Mouse (Mus musculus) large intestine, adult 2 months (tissue): ENCODE results near the gene Nup54. TPM values are rescaled to one million over a fixed set of nuclear protein-coding genes. Genes with fewer than 3 reads are reported as not detected.

ENCODE experiments used
- DNase-seq: peaks from one replicate; pipeline ENCODE4 v3.0.0-alpha.2; 2012; ENCODE audit warnings: low read depth, low spot score
- WGBS: fragments of 180-500 bp; shearing (Covaris S2); methylation state at CpG from one replicate; pipeline ENCODE4 v1.1.7; 2018; 5-methylcytosine and 5-hydroxymethylcytosine counted together
- polyA plus RNA-seq: library from polyadenylated mRNA; depleted of rRNA; stranded (reverse); fragments of >200 nt; gene quantifications from 2 replicates; pipeline ENCODE4 v1.2.3, GENCODE M21; 2012

Gene Nup54
- polyA plus RNA-seq, 1 experiment: 11.9 TPM

DNA sequence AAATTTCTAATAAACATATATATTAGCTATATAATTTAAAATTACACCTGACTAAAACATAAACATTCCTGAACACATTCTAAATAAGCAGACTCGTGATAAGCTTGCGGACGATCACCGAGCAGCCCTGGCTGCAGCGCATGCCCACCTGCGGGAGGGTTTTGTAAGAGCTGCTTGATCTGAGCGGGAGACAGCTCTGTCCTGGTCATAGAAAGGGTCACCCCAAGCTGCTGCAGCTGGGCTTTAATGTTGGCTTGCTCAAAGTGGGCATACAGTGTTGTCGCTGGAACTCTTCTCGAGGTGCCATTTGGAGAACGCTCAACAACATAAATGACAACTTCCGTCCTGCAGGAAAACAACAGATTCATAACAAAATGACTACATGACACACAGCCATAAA is 10.9 kb downstream of the Nup54 start:
- 91% methylated on average over 11 of the region's 11 CpGs for WGBS
- DNase-seq: no peak

DNA sequence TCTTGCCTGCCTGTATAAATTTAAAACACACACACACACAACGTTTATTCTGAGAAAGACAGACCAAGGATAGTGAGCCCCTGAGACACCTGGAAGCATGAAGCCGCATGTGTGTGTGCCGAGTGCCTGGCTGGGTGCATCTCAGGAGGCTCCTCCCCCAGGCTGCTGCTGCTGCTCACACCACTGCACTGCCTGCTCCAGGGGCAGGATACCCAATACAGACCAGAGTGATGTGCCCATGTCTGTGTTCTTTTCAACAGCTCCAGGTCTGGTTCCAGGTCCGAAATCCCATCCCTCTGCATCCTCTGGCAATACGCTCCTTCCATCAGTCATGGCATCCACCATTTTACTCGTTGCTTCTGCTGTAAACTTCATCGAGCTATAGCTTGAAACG is 21.0 kb downstream of the Nup54 start:
- 82% methylated on average over 8 of the region's 8 CpGs for WGBS
- no peak for DNase-seq

DNA sequence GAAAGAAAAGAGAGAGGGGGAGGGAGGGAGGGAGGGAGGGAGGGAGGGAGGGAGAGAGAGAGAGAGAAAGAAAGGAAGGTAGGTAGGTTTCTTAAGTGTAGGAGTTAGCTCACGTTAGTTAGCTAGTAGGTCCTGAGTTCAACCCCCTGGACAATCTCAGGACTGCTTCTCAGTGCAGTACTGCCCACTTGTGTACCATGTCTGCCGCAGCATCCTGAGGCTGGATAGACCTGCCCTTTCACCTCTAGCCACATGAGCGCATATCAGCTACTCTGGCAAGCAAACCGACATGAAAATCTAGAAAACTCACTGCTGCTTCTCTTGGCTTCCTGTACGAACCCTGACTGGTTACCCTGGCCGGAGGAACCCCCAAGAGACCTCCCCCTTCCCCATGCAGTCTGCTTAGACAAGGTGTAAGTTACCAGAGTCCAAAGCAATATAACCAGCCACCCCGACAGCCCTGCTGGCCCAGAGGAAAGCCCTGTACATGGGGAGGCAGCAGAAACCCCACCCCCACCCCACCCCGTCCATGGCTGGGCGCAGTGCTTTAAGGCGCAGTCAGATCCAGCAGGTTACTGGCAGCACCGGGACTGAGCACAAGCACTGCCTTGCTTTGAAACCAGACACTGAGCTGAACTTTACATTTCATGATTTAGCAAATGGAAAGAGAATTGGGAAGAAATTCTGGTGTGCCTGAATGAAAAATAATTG is 21.6 kb downstream of the Nup54 start:
- no peak for DNase-seq
- whole genome bisulfite sequencing: 87% methylated on average over 11 of the region's 11 CpGs

DNA sequence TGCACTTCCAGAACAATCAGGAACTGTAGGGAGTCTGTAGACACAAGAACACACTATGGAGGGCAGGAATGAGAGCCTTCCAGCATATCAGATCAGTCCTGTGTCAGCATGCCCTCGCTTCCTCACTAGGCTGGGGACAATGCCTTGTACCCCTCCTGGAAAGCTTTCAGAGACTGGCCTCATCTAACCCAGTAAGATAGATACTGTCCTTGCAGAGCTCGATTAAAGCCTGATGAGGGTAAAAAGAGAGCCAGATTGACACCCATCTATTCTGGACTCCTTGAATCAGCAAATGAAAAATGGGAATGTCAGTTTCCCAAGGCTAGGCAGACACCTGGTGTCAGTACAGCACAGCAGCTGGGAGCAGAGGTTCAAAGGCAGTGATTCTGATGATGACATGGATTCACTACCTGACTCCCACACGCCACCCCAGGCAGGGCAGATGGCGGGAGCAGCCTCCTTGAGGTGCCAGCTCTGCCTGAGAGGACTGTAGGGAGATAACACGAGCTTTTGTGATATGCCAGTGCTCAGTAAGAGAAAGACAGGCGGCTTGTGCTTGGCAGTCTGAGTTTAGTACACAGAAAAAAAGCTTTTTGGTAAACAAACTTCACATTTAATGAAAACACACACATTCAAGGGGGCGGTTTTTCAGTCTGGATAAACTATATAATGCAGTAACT is 23.4 kb downstream of the Nup54 start:
- 63% methylated on average over 7 of the region's 7 CpGs for WGBS
- no peak for DNase-seq

DNA sequence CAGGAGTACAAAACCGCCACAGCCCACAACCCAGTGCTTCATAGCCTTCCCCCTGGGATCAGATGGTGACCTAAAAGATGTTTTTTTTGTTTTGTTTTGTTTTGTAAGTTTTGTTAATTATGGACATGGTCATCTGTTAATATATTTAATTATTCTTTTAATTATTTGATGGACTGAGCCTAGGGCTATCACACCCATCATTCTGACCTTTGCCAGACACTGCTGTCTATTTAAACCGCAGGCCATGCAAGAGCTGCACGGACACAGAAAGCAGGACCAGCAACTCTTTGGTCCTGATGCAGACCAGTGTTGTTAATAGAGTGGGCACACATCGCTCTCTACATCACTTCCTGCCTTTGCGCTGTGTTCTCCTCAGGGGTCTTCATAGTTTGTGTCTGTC is 24.5 kb downstream of the Nup54 start:
- DNase-seq: no peak
- WGBS: 94% methylated on average over 5 of the region's 5 CpGs

DNA sequence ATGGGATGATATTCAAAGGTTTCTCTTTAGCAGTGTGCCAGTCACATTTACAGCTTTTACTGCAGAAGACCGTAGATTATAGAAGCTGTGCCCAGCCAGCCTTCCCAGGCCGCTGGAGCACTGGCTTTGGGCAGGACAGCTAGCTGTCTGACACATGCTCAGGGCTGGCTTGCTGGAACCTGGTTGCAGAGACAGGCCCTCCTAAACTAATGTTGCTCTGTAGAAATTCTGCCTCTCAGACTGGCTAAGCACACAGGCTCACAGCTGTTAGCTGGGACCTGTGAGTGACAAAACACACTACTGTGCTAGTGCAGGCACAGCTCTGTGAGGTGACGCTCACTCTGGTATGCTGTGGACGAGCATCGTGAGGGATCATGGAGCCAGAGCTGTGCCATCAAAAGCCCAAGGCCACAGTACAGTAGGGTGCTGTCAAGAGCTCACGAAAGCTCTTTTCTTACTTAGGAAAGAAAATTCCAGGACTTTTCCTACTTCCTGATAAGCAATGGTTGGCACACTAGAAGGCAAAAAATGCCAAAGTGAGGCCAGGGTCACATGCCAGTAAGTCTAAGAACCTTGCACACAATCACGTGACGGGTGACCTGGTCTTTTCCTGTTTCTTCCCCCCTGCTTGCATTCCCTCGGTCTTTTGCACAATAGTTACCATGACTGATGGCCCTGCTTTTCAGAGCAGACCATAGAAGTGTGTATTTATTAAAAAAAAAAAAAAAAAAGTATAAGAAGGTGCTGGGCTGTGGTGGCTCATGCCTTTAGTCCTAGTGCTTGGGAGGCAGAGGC is 25.5 kb downstream of the Nup54 start:
- no peak for DNase-seq
- 77% methylated on average over 9 of the region's 9 CpGs for WGBS

DNA sequence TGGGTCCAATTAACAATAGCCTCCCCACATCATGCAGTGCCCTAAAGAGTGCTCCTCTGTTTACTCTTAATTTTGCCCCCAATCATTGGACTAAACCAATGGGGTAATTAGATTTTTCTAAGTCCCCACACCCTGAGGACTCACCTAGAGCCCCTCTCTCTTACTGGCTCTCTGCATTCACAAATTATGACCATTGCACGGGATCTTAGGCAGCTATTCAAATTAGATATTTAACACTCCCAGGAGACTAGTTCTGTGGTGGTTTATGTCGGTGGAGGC is 30.7 kb downstream of the Nup54 start:
- no peak for DNase-seq
- 33% methylated on average over 2 of the region's 2 CpGs for WGBS

DNA sequence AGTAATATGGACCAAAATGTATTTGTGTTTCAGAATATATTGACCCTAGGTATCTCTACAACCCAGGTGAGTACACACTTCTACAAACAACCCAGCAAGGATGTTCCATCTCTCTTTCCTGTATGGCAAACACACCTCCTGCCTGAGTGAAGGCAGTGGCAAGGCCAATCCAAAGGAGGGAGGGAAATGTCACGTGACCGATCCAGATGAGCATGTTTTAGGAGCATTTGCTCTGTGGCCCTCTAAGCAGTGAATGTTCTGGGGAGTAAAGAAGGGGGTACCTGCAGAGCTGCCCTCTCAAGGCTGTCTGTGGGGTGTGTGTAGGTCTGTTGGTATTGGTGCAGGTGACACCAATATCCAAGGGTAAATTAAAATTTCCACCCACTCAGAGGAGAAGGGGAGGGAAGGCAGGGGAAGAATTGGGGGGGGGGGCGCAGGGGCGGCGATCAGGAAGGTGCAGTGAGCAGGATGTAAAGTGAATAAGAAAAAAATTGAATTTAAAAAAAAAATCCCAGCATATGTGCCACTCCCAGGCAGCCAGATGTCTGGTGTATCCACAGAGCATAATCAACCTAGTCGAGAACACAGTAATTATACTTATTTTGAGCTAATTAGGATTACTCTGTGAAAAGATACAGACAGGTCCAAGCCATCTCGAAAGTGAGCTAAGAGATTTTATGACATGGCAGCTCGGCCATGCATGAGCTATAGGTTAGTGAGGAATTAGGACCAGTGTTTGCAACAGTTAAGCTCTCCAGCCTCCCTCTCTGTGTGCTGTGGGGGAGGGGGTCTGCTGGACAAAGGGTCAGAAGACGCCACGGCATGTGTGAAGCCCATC is 31.2 kb downstream of the Nup54 start:
- 50% methylated on average over 10 of the region's 10 CpGs for WGBS
- no peak for DNase-seq

DNA sequence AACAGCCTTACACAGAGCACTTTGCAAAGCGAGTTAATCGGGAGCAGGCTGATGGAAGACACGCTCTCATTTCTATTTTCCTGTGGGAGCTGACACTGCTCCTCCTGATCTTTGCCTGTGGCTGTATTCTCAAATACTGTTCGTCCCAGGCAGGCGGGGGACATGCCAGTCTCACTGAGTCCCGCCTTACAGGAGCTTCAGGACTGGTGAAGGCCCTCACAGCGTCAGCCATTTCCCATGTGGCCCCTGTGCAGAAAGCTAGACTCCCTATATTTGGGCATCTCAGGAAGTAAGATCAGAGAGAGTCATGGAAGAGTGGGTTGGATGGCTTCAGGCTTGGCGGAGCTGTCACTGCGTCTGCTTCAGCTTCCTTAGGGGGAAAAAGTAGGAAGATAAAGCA is 32.2 kb downstream of the Nup54 start:
- DNase-seq: no peak
- WGBS: 76% methylated on average over 9 of the region's 9 CpGs

DNA sequence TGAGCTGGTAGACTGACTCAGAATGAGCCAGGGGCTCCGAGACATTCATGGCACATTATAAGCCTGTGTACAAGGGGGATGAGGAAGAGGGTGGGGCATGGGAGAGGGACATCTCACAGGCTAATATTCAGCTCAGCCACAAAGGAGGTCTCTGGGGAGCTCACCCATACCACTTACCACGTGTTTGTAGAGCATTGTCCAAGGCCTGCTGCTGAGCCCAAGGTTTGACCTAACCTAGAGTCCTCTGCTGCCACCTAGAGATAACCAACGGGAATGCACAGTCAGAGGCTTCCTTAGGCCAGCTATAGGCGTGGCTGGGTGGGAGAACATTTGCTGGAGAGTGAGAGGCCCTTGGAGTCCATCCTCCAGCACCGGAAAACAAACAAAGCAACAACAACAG is 36.9 kb downstream of the Nup54 start:
- DNase-seq: peak; percentile 52
- 18% methylated on average over 5 of the region's 5 CpGs for WGBS

DNA sequence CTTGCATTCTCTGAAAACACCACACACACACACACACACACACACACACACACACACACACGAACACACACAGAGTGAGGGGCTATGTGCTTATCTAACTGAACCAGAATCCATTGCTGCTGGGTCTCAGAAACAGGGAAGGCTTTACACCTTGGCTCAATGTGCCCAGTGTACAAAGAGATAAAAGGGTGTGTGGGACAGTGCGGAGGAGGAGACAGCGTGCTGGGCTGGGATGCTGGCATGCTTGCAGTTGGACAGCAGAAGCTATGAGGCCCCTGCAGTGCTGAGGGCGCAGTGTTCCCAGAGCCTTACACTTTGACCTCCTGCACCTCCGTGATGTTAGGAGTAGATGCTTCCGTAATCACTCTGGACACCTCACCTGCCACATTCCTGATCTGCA is 38.5 kb downstream of the Nup54 start:
- WGBS: 81% methylated on average over 6 of the region's 6 CpGs

DNA sequence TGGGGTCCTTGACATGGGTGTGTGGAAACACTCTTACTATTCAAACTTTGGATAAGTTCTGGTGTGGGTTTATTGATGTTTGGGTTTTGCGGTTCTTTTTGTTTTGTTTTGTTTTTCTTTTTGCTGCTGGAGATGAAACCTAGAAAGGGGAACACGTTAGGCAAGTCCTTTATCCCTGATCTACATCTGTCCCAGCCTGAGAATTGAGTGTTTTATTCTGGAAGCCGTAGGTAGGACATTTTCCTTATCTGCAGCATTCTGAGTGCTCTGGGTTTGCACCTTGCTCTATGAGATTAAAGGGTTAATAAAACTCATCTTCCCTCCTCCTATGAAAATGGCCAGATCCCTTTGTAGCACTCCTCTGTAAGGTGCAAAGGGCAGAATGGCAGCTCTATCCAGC is 39.3 kb downstream of the Nup54 start:
- DNase-seq: no peak
- WGBS: 78% methylated on average over 3 of the region's 3 CpGs

More for the DNA sequence above, 38.5 kb downstream of the Nup54 start:
- no peak for DNase-seq

DNA sequence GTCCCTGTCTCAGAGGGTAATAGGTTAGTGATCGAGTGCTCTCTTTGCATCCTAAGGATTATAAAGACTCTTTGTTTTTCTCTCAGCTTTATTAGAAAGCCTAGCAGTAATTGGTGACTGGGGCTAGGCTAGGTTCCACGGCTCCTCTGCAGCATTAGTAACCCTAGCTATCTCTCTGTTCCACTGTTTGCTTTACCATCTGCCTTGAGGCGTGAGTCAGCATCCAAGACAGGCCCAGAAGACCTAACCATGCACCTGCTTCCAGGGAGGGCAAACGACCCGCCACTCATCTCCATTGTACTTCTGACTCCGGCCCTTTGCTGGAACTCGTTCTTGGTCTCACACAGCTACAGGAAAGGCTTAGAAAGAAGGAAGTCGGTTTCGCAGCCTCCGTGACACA is 41.2 kb downstream of the Nup54 start:
- 58% methylated on average over 10 of the region's 10 CpGs for WGBS
- no peak for DNase-seq

DNA sequence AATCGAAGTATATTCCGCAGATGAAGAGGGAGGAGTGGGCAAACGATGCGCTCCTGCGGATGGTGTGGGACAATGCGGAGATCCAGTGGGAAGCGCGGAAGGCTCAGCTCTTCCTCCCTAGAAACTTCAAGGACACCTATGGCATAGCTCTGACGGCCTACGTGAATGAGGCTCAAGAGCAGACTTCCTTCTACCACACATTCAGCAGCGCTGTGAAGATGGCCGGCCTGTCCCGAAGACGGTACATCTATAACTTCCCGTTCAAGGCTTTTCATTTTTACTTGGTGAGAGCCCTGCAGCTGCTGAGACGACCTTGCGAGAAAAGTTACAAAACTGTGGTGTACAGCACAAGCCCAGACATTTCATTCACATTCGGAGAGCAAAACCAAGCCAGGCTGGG is 42.5 kb downstream of the Nup54 start:
- WGBS: 42% methylated on average over 18 of the region's 18 CpGs
- no peak for DNase-seq

DNA sequence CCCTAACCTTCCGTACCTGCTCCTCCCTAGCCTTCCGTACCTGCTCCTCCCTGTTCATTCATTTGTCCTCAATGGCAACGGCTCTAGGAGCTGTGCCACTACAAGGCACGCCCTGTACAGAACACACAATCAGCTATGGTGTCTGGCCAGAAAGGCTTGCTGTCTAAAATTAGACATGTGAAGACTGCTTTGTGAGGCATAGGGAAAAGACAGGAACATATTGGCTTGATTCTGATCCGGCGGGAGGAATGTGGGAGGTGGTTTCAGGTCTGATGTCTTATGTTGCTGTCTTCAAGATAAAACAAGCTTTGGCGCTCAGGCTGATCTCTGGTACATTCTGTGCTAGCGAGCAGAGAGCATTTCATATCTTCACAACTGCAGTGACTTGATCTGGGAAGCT is 44.4 kb downstream of the Nup54 start:
- no peak for DNase-seq
- WGBS: 35% methylated on average over 8 of the region's 8 CpGs

DNA sequence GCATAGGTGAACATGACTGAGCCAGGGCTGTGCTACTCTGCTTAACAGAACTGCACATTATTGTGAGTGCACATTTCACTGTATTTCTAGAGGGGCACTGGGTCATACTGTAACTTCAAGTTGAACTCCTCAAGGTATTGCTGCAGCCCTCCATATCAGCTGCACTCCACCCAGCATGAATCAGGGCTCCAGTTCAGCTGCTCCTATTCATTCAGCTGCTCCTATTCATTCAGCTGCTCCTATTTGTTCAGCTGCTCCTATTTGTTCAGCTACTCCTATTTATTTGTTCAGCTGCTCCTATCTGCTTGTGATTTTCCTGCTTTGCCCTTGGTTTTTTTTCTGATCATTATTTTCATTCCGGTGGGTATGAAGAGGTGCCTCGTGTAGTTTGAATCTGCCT is 45.0 kb downstream of the Nup54 start:
- 29% methylated on average over 2 of the region's 2 CpGs for WGBS
- no peak for DNase-seq

DNA sequence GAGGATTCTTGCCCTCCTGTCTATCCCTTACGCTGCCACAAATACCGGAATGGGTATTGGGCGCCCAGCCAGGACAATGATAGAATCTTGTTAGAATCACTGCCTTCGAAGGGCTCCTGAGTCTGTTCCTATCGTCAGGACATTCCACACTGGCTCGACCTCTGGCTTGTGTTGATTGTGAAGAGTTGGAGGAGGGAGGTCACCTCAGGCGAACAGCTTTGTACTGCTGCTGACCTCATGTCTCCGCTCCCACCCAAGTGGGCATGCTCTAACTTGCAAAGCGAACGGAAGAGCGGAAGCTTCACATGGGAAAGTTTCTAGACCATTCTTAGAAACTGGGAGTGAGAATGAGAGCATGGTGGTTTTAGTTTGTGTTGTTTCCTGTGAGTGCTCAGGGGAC is 47.6 kb downstream of the Nup54 start:
- WGBS: 59% methylated on average over 11 of the region's 11 CpGs
- DNase-seq: no peak

DNA sequence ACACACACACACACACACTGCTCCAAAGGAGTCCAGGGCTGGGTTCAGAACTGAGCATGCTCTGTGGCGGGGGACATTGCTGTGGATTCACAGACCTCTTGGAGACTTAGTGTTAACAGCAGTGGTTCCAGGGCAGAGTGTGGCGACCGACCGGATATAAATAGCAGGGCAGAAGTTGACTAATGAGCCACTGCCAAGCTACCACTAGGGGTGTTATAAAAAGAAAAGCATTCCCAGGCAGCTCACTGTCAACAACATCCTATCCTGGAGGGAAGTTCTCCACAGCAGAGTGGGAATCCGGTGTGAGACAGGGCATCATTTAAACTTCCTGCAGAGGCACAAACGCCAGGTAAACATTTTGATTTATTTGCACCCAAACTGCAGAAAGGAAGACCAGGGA is 48.4 kb downstream of the Nup54 start:
- 24% methylated on average over 6 of the region's 6 CpGs for WGBS

DNA sequence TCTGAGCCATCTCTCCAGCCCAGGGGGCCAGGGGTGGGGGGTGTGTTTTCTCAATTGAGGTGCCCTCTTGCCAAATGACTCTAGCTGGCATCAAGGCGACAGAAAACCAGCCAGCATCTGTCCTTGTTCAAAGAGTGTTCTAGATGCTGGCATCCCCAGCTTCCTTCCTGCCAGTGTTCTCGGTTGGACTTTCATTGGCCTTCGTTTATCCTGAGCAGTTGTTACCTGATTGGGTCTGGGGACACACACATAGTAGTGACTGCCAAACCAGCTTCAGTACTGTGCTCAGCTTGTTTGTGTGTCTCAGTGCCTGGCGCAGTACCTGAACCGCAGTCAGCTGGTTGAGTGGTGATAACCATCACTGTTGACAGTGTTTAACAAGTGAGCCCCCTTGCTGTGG is 48.9 kb downstream of the Nup54 start:
- WGBS: 69% methylated on average over 5 of the region's 5 CpGs
- no peak for DNase-seq

More for the DNA sequence above, 48.4 kb downstream of the Nup54 start:
- DNase-seq: no peak

DNA sequence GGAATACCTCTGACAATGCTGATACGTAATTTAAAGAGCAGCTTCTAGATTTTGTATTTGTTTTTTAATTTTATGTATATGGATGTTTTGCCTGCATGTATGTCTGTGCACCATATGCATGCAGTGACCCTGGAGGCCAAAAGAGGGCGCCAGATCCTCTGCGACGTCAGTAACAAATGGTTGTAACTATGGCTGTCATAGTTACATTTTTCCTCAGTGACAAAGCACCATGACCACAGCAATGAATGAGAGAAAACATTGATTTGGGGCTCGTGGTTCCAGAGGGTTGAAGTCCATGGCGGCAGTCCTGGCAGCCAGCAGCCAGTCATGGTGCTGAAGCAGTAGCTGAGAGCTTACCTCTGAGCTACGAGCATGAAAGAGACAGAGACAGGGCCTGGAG is 50.2 kb downstream of the Nup54 start:
- DNase-seq: no peak
- 56% methylated on average over 7 of the region's 7 CpGs for WGBS
